18 mouse cellular contexts compared by ENCODE assay signal in the genomic region with DNA sequence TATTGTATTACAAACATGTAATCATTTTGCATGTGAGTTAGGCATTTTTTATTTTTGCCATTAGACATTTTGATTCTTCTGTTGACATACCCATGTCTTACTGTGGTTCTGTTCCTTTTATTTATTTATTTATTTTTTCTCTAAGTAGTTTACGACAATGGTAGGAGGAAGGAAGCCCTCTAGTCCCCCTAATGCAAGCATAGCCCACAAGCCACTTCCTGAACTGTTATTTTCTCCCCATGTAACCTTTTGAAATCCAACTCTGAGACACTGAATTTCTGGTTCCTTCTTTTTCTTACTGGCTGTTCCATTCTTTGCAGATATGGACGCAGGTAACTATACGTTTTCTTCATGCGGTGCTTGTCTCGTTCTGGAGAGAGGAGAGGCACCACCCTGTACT.
DNase-seq lines count a peak whose midpoint lies in the region; ATAC-seq lines count a peak whose summit lies in the region.
"Had no signal": no experiment of that assay in that cellular context is flagged by ENCODE, and none has a peak within 500 bp of the region (broad histone marks: within the 10 kb centered on the region; RNA-seq: fewer than 3 reads in every experiment).

No protein-coding gene starts in this region.

- DNase-seq in 416B (ENCODE audit: low read depth) = peak; percentile 77
- DNase-seq in cerebellum, adult 8-10 months = no peak
- no peak for DNase-seq in heart, postnatal 14 days
- no peak for DNase-seq in right cerebral cortex, postnatal 36 days (ENCODE audit: low spot score in 2 of 2)
- DNase-seq: adrenal gland, adult 8-10 months; adrenal gland, postnatal 25 days; cerebellum, adult 18-20 months; cerebellum, adult 9-11 months; cerebellum, postnatal 25 days; embryo, embryonic 11 days; gastrocnemius, postnatal 25 days; heart, adult 2 months had no signal

- peak; percentile 56 for ATAC-seq in common myeloid progenitor, adult 5-6 weeks (replicated peaks; ENCODE audit: low read depth, poor library complexity, severe bottlenecking)
- ATAC-seq in megakaryocyte, adult 5-6 weeks (ENCODE audit: poor library complexity, severe bottlenecking) = peak; percentile 46
- ATAC-seq: CD4-positive, CD25-positive, alpha-beta regulatory T cell, adult 4 months; forebrain, embryonic 15.5 days; hindbrain, embryonic 16.5 days; intestine, embryonic 15.5 days had no signal

- intact Hi-C loops in heart, postnatal 14 days (cut with DNase I) = no loop called here
